In the genomic region with DNA sequence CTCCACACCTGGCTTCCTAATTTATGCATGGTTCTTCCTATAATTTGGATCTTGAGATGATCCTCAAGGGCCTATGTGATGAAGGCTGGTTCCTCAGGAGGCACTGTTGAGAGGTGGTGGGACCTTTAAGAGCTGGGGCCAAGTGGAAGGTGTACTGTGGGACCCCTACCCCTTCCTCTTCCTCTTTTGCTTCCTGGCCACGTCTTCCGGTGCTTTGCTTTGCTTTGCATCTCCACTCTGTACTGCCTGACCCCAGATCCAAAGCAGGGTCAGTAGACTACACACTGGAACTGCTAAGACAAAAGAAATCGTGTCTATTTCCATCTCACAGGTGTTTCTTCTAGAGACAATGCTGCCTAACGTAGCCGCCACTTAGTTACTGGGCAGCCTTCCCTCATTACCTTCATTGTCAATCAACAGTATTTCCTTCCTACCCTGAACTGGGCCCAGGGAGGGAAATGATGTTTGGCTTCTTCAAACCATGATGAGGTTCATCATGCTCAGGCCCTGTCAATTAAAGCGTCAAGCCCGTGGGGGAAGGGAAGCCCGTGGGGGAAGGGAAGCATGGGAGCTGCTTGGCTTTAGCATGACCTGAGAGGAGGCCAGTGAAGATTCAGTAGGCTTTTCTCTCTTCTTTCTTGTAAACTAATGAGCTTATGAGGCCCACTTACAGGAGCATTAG, we compare ENCODE assay signal across 8 mouse cellular contexts. TPM values are rescaled to one million over a fixed set of nuclear protein-coding genes. Genes with fewer than 3 reads are reported as not detected.
A peak's percentile ranks its signal among the peaks of the same experiment; 100 is the strongest.
DNase-seq lines count a peak whose midpoint lies in the region; ATAC-seq lines count a peak whose summit lies in the region.

No protein-coding gene starts in this region.

- no peak for ATAC-seq in liver, embryonic 11.5 days (replicated peaks; ENCODE audit: low FRiP score)
- 0 out of 2 replicates have a peak, but pooled peaks have one; percentile 0 for ATAC-seq in midbrain, embryonic 13.5 days
- no peak for ATAC-seq in frontal cortex, adult (ENCODE audit: low TSS enrichment)
- no peak for ATAC-seq in megakaryocyte, adult 5-6 weeks (ENCODE audit: poor library complexity, severe bottlenecking)

- 44% methylated on average over 8 of the region's 8 CpGs for WGBS in liver, embryonic 11.5 days
- WGBS in midbrain, embryonic 13.5 days, result 39% methylated on average over 8 of the region's 8 CpGs

- no peak for DNase-seq in liver, embryonic 11.5 days (ENCODE audit: low spot score)
- DNase-seq in liver, result no peak
- peak; percentile 17 for DNase-seq in cerebellum, adult 9-10 months
- peak; percentile 12 to 45 for DNase-seq in heart, postnatal 14 days
- no peak for DNase-seq in gastrocnemius, postnatal 4 days (ENCODE audit: low spot score in 2 of 2)

- peak overlapping the region; percentile 90 for H3K4me2 ChIP-seq in liver, embryonic 11.5 days
- H3K4me2 ChIP-seq in midbrain, embryonic 13.5 days (replicated peaks), result peak overlapping the region; percentile 81

- H3K9ac ChIP-seq in liver, embryonic 11.5 days (ENCODE audit: low read depth, low read length), result no peak overlapping the region
- H3K9ac ChIP-seq in midbrain, embryonic 13.5 days (replicated peaks), result peak overlapping the region; percentile 100

- H3K27me3 ChIP-seq in liver, embryonic 11.5 days (replicated peaks; ENCODE audit: control insufficient read depth, insufficient read depth, low read length), result no peaks in the 10 kb centered on the region
- H3K27me3 ChIP-seq in midbrain, embryonic 13.5 days, result peaks cover 2% of the 10 kb centered on the region; the same call in 1 of the 2 replicates

- intact Hi-C loops in heart, postnatal 14 days (cut with DNase I), result loop anchor here (5.0 kb wide), 1 partner anchor 57 kb away; no protein-coding TSS in a partner anchor

- peaks cover 13% of the 10 kb centered on the region for H3K4me1 ChIP-seq in liver, embryonic 11.5 days (replicated peaks; ENCODE audit: control insufficient read depth, insufficient read depth, low read length)
- peaks cover 21% of the 10 kb centered on the region for H3K4me1 ChIP-seq in midbrain, embryonic 13.5 days (replicated peaks)

- no peak overlapping the region for H3K27ac ChIP-seq in liver, embryonic 11.5 days (ENCODE audit: low read depth, low read length)
- H3K27ac ChIP-seq in midbrain, embryonic 13.5 days, result peak overlapping the region; percentile 97

- no peaks in the 10 kb centered on the region for H3K36me3 ChIP-seq in liver, embryonic 11.5 days (ENCODE audit: control insufficient read depth, insufficient read depth, low read length)
- no peaks in the 10 kb centered on the region for H3K36me3 ChIP-seq in midbrain, embryonic 13.5 days

- H3K4me3 ChIP-seq in liver, embryonic 11.5 days (ENCODE audit: low read depth, low read length), result no peak overlapping the region
- peak overlapping the region; percentile 93 for H3K4me3 ChIP-seq in midbrain, embryonic 13.5 days (replicated peaks)

- H3K9me3 ChIP-seq in liver, embryonic 11.5 days (ENCODE audit: control insufficient read depth, low read length), result no peaks in the 10 kb centered on the region
- H3K9me3 ChIP-seq in midbrain, embryonic 13.5 days, result no peaks in the 10 kb centered on the region

RNA-seq across cellular contexts. Expression of a gene that starts 2.9 kb away (rescaled TPM):
- 984 and 1,116 TPM in 2 replicates for polyA plus RNA-seq in liver, embryonic 11.5 days (2014; fragmentation: Nextera tagmentation; extraction: Ambion mirVana)
- total RNA-seq in heart, postnatal 14 days (2021), result 100 to 1,000 TPM; 220 to 281 TPM
- polyA plus RNA-seq in midbrain, embryonic 13.5 days (2015; fragmentation: Nextera tagmentation; extraction: Ambion mirVana), result 4,994 and 5,054 TPM in 2 replicates
- total RNA-seq in megakaryocyte, adult 5-6 weeks (2015), result 3,978 and 3,999 TPM in 2 replicates
- 2,780 and 3,394 TPM in 2 replicates for total RNA-seq in megakaryocyte, adult 5-6 weeks (2017)
- total RNA-seq in gastrocnemius, postnatal 4 days (2021), result 1,000 to 10,000 TPM; 1,063 to 1,068 TPM

RNA-seq across cellular contexts. Expression of a gene that starts 55.9 kb away (rescaled TPM):
- 40.6 and 46.8 TPM in 2 replicates for polyA plus RNA-seq in liver, embryonic 11.5 days (2014; fragmentation: Nextera tagmentation; extraction: Ambion mirVana)
- 10 to 100 TPM; 84.8 to 85.3 TPM for total RNA-seq in heart, postnatal 14 days (2021)
- polyA plus RNA-seq in midbrain, embryonic 13.5 days (2015; fragmentation: Nextera tagmentation; extraction: Ambion mirVana), result 25.7 and 26.1 TPM in 2 replicates
- 81.0 and 110 TPM in 2 replicates for total RNA-seq in megakaryocyte, adult 5-6 weeks (2015)
- total RNA-seq in megakaryocyte, adult 5-6 weeks (2017), result 100 and 110 TPM in 2 replicates
- 10 to 100 TPM; 74.8 to 81.2 TPM for total RNA-seq in gastrocnemius, postnatal 4 days (2021)

Comparison
In these comparisons a context has a peak if more than half of its experiments do, and no peak if none do; other contexts are left out.
1. DNase-seq: peak in cerebellum, adult 9-10 months (single experiment) and heart, postnatal 14 days (2 of 2); none in liver, embryonic 11.5 days (single experiment), liver (single experiment) and gastrocnemius, postnatal 4 days (0 of 2).